Mouse (Mus musculus) C2C12 (cell line): Measurements from ENCODE around the gene Atp2b4. TPM values are rescaled to one million over a fixed set of nuclear protein-coding genes. Genes with fewer than 3 reads are reported as not detected.

Experiments
- H3K27me3 ChIP-seq: one replicate; pipeline ENCODE4 v1.6.1; 2011; ENCODE audit not compliant: control insufficient read depth, insufficient read depth, insufficient read length
- H3K36me3 ChIP-seq: one replicate; pipeline ENCODE4 v1.6.1; 2011; ENCODE audit not compliant: control insufficient read depth, insufficient read depth
- H3K4me3 ChIP-seq: one replicate; pipeline ENCODE4 v1.5.1; 2011; ENCODE audit warnings: mild to moderate bottlenecking, control low read depth; ENCODE audit not compliant: poor library complexity, insufficient read depth, severe bottlenecking
- H3K79me2 ChIP-seq: one replicate; pipeline ENCODE4 v1.6.1; 2011; ENCODE audit not compliant: control insufficient read depth, insufficient read depth
- H3K79me3 ChIP-seq: one replicate; pipeline ENCODE4 v1.6.1; 2011; ENCODE audit warnings: low read depth, control low read depth
- H3ac ChIP-seq: one replicate; pipeline ENCODE3; 2011; ENCODE audit warnings: low read depth; ENCODE audit not compliant: control insufficient read depth, insufficient read length
- CEBPB ChIP-seq: IDR thresholded peaks from one replicate; pipeline ENCODE4 v1.6.1; 2011; ENCODE audit warnings: low read depth, mild to moderate bottlenecking, control low read depth, moderate library complexity
- CTCF ChIP-seq: IDR thresholded peaks from one replicate; pipeline ENCODE4 v1.5.1; 2011; ENCODE audit not compliant: control insufficient read depth, insufficient read depth, insufficient read length
- FOSL1 ChIP-seq: IDR thresholded peaks from one replicate; pipeline ENCODE4 v1.8.0; 2011; ENCODE audit warnings: mild to moderate bottlenecking, low read length; ENCODE audit not compliant: poor library complexity, insufficient read depth, severe bottlenecking
- MAX ChIP-seq: IDR thresholded peaks from one replicate; pipeline ENCODE4 v1.6.1; 2011; ENCODE audit warnings: mild to moderate bottlenecking, control low read depth
- MYOD1 ChIP-seq: IDR thresholded peaks from one replicate; pipeline ENCODE4 v1.6.1; 2011; ENCODE audit warnings: low read depth; ENCODE audit not compliant: control insufficient read depth, insufficient read length
- MYOG ChIP-seq: IDR thresholded peaks from one replicate; pipeline ENCODE4 v1.6.1; 2011; ENCODE audit not compliant: control insufficient read depth, insufficient read length; ENCODE audit errors: extremely low read depth
- USF1 ChIP-seq: IDR thresholded peaks from one replicate; pipeline ENCODE4 v1.6.1; 2011; ENCODE audit warnings: low read depth, mild to moderate bottlenecking, control low read depth, moderate library complexity
- polyA plus RNA-seq: library from polyadenylated mRNA; unstranded; fragments of >200 nt; fragmentation: generic; extraction: Trizol; gene quantifications from one replicate; pipeline ENCODE4 v1.2.1, GENCODE M21; 2012; ENCODE audit warnings: missing spikeins

Gene Atp2b4
- polyA plus RNA-seq, 1 experiment = 3.0 TPM

- Histone ChIP-seq H3ac (no peak overlapping the region), H3K4me3 (no peak overlapping the region), H3K79me3 (no peaks in the 10 kb centered on the region), H3K36me3 (no peaks in the 10 kb centered on the region), H3K79me2 (no peaks in the 10 kb centered on the region), H3K27me3 (no peaks in the 10 kb centered on the region)
- TF ChIP-seq FOSL1 (no peak), CEBPB (no peak), MYOG (no peak), MAX (no peak)
These were observed 82.1 kb downstream of the Atp2b4 start for GRCm38 (mm10) chr1:133718786-133719185.

- H3K79me2 ChIP-seq = no peaks in the 10 kb centered on the region
- H3K79me3 ChIP-seq = no peaks in the 10 kb centered on the region
- H3K4me3 ChIP-seq = no peak overlapping the region
- TF ChIP-seq MYOG = no peak
- TF ChIP-seq USF1 = no peak
- TF ChIP-seq CEBPB = no peak
- TF ChIP-seq MYOD1 = no peak
- no peak for TF ChIP-seq MAX
- TF ChIP-seq FOSL1 = no peak
- TF ChIP-seq CTCF = no peak
- no peaks in the 10 kb centered on the region for H3K36me3 ChIP-seq
- no peaks in the 10 kb centered on the region for H3K27me3 ChIP-seq
- H3ac ChIP-seq = no peak overlapping the region
These were observed 82.5 kb downstream of the Atp2b4 start for GRCm38 (mm10) chr1:133718296-133718695.

- no peak overlapping the region for H3K4me3 ChIP-seq
- no peaks in the 10 kb centered on the region for H3K36me3 ChIP-seq
- no peak overlapping the region for H3ac ChIP-seq
- TF ChIP-seq FOSL1 (no peak), MAX (no peak), CEBPB (no peak), MYOG (no peak), USF1 (no peak), CTCF (peak; percentile 22), MYOD1 (no peak)
- no peaks in the 10 kb centered on the region for H3K27me3 ChIP-seq
- no peaks in the 10 kb centered on the region for H3K79me2 ChIP-seq
- H3K79me3 ChIP-seq = no peaks in the 10 kb centered on the region
These were observed 84.4 kb downstream of the Atp2b4 start for GRCm38 (mm10) chr1:133716464-133716863.

DNA sequence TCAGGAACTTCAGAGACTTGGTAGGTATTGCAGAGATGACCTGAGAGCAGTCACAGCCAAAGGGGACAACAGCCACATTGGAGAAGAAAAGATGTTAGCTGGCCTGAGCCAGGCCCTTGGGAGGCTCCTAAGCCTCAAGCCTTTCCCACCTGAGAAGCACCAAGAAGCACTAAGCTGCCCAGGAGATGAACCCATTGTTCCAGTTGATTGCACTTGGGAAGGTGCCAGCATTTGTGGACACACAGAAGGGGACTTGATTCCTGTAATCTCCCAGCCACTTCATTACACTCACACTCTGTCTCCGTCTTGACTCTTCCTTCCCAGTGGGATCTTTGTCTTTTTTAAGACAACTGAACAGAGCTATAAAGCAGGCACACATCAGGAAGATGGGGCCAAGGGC, 85.7 kb downstream of the Atp2b4 start:
- no peak for TF ChIP-seq FOSL1
- TF ChIP-seq MAX = no peak
- no peaks in the 10 kb centered on the region for H3K36me3 ChIP-seq

DNA sequence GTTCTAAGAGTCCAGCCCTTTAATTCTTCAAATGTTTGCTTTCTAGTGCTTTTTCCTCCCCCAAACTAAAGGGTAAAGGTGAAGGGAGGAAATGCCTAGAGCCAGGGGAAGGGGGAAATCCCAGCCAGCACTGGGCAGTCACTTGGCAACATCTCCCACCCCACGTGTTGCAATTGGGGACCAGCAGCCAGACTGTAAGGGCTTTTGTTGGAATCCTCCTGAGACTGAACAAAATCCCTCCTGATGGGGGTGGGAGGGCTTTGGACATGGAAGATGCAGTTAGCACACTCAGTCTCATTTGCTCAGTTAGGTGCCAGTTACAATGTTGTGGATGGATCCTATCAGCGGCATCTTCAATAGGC, 87.9 kb downstream of the Atp2b4 start:
- TF ChIP-seq MAX = no peak
- Histone ChIP-seq H3K79me2 (no peaks in the 10 kb centered on the region), H3ac (no peak overlapping the region), H3K27me3 (no peaks in the 10 kb centered on the region), H3K79me3 (no peaks in the 10 kb centered on the region), H3K36me3 (no peaks in the 10 kb centered on the region), H3K4me3 (no peak overlapping the region)

More for the DNA sequence above, 85.7 kb downstream of the Atp2b4 start:
- Histone ChIP-seq H3K79me3 (no peaks in the 10 kb centered on the region), H3K27me3 (no peaks in the 10 kb centered on the region), H3ac (no peak overlapping the region), H3K4me3 (no peak overlapping the region), H3K79me2 (no peaks in the 10 kb centered on the region)

DNA sequence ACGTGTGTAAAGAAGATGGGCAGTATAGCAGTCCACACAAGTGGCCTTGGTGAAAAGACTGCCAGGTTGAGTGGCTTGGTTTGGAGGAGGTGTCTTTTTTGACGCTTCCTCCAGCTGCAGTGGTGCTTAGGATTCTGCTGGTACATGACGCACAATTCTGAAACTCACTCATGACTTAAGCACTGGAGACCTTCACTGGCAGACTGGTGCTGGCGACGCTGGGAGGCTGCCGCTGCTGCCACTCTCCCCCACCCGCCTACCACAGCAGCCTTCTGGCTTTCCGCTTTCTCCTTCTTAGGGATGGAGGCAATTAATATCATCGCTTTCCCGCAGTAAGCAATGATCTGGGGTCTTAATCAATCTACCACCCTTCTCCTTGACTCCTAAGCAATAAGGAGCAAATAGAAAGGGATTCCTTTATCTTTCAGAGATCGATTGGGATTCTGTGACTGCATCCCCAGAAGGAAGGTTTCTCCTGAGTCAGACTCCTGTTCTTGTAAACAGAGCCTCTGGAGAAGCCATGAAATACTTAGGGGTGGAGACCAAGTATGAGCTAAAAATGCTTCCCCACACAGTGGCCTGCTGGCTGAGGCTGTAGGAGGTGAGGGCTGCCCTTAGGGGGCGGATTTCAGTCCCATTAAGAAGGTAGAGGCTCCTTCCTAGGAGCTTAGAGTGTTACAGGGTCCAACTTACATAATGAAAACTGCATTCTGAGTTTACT, 88.4 kb downstream of the Atp2b4 start:
- TF ChIP-seq MAX (no peak), MYOG (no peak), CEBPB (no peak)
- no peaks in the 10 kb centered on the region for H3K27me3 ChIP-seq
- H3ac ChIP-seq = no peak overlapping the region
- no peak overlapping the region for H3K4me3 ChIP-seq
- H3K79me2 ChIP-seq = no peaks in the 10 kb centered on the region
- H3K79me3 ChIP-seq = no peaks in the 10 kb centered on the region
- H3K36me3 ChIP-seq = no peaks in the 10 kb centered on the region
